Mouse (Mus musculus) liver, embryonic 14.5 days (tissue): ENCODE measurements at regions not wholly inside any gene's neighbourhood (a gene's known extent, or its start where the extent isn't known, plus 50 kb on each side); places are given as distances from the start of the nearest gene placed in this dataset.

Experiments
- CTCF ChIP-seq: IDR thresholded peaks from 2 replicates; pipeline ENCODE4 v1.5.1; 2016; ENCODE audit warnings: antibody characterized with exemption, low read depth, control low read depth
- EP300 ChIP-seq: IDR thresholded peaks from 2 replicates; pipeline ENCODE4 v1.6.1; 2016; ENCODE audit warnings: antibody characterized with exemption, low read depth

DNA sequence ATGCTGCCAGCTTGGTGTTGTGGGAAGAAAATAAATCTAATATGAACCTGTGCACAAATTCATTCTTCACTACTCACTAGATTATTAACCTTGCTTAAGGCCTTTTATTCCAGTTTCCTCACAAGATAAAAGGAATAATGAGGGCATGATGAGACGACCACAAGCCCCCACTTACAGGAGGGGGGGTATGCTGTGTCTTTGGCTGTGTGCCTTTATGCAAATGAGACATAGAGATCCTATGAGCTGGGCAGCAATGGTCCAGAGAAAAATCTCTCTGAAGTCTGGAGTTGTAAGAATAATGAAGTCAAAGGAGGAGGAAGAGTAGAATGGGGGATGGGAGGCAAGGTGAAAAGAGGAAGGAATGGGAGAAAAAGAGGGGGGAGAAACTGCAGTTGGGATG, 392.2 kb upstream of the Plxna2 start:
- TF ChIP-seq CTCF = no peak
- no peak for TF ChIP-seq EP300
